Mouse (Mus musculus) ES-E14 (cell line): ENCODE measurements around the gene Hecw2.

Experiments used
- HCFC1 ChIP-seq: IDR thresholded peaks from 2 replicates; pipeline ENCODE4 v1.6.1; 2012; ENCODE audit warnings: low read length, inconsistent platforms, borderline replicate concordance; ENCODE audit not compliant: insufficient read depth
- MAFK ChIP-seq: IDR thresholded peaks from 2 replicates; pipeline ENCODE4 v1.6.1; 2014; ENCODE audit warnings: mild to moderate bottlenecking, low read depth, low read length, inconsistent platforms; ENCODE audit not compliant: insufficient read depth
- ZC3H11A ChIP-seq: IDR thresholded peaks from 2 replicates; pipeline ENCODE4 v1.6.1; 2012; ENCODE audit warnings: low read depth, mild to moderate bottlenecking, inconsistent platforms, low read length, borderline replicate concordance
- ZNF384 ChIP-seq: IDR thresholded peaks from 2 replicates; pipeline ENCODE4 v1.6.1; 2012; ENCODE audit warnings: low read depth, low read length, inconsistent platforms

- no peak for TF ChIP-seq MAFK
- no peak for TF ChIP-seq ZC3H11A
- no peak for TF ChIP-seq HCFC1
- TF ChIP-seq ZNF384: no peak
Observed at GRCm38 (mm10) chr1:54126991-54127742, 67.8 kb downstream of the Hecw2 start.
